Mouse (Mus musculus): ENCODE measurements around the gene Mmp2. TPM values are rescaled to one million over a fixed set of nuclear protein-coding genes. Genes with fewer than 3 reads are reported as not detected.
"Not testable (repeated sequence)": the region's sequence is repeated elsewhere in the genome, so short reads cannot be mapped to it uniquely, and the experiment has no call there.

Gene Mmp2
- polyA plus RNA-seq, 2 experiments from 2014 or later: not detected

GRCm38 (mm10) chr8:92839161-92839560 is 12.1 kb downstream of the Mmp2 start:
- no peak for ATAC-seq

GRCm38 (mm10) chr8:92839876-92840275 is 12.8 kb downstream of the Mmp2 start:
- ATAC-seq: no peak

GRCm38 (mm10) chr8:92846684-92847083 is 19.6 kb downstream of the Mmp2 start:
- no peak for ATAC-seq

GRCm38 (mm10) chr8:92847299-92847698 is 20.2 kb downstream of the Mmp2 start:
- ATAC-seq: no peak

GRCm38 (mm10) chr8:92849261-92849660 is 22.2 kb downstream of the Mmp2 start:
- ATAC-seq: no peak

GRCm38 (mm10) chr8:92850239-92850638 is 23.1 kb downstream of the Mmp2 start:
- no peak for ATAC-seq

GRCm38 (mm10) chr8:92851381-92851780 is 24.3 kb downstream of the Mmp2 start:
- no peak for ATAC-seq

- ATAC-seq: no peak
Measured at GRCm38 (mm10) chr8:92853188-92853983, 26.3 kb downstream of the Mmp2 start.

GRCm38 (mm10) chr8:92854673-92855072 is 27.6 kb downstream of the Mmp2 start:
- ATAC-seq: no peak

- no peak for ATAC-seq
Measured at GRCm38 (mm10) chr8:92855171-92855894, 28.2 kb downstream of the Mmp2 start, which contains the start of gene Lpcat2. TSS of gene Lpcat2 (plus strand) at chr8:92855339.

GRCm38 (mm10) chr8:92856273-92856986 is 29.3 kb downstream of the Mmp2 start:
- no peak for ATAC-seq

GRCm38 (mm10) chr8:92858475-92859182 is 31.5 kb downstream of the Mmp2 start:
- no peak for ATAC-seq

- no peak for ATAC-seq
Measured at GRCm38 (mm10) chr8:92861977-92862376, 34.9 kb downstream of the Mmp2 start.

- ATAC-seq: no peak
Measured at GRCm38 (mm10) chr8:92870281-92870680, 43.2 kb downstream of the Mmp2 start.

- ATAC-seq: no peak
Measured at GRCm38 (mm10) chr8:92872063-92872759, 45.1 kb downstream of the Mmp2 start.

- ATAC-seq: no peak
Measured at GRCm38 (mm10) chr8:92875795-92876194, 48.7 kb downstream of the Mmp2 start.

- no peak for ATAC-seq
Measured at GRCm38 (mm10) chr8:92881247-92881646, 54.2 kb downstream of the Mmp2 start.

GRCm38 (mm10) chr8:92883771-92884170 is 56.7 kb downstream of the Mmp2 start:
- no peak for ATAC-seq

GRCm38 (mm10) chr8:92892216-92892615 is 65.1 kb downstream of the Mmp2 start:
- not testable (repeated sequence) for ATAC-seq

- no peak for ATAC-seq
Measured at GRCm38 (mm10) chr8:92893870-92894269, 66.8 kb downstream of the Mmp2 start.

GRCm38 (mm10) chr8:92895053-92895452 is 68.0 kb downstream of the Mmp2 start:
- ATAC-seq: no peak

- no peak for ATAC-seq
Measured at GRCm38 (mm10) chr8:92896056-92896455, 69.0 kb downstream of the Mmp2 start.
